Mouse (Mus musculus) olfactory bulb, adult 2 months (tissue): ENCODE measurements around the gene Tom1. TPM values are rescaled to one million over a fixed set of nuclear protein-coding genes. Genes with fewer than 3 reads are reported as not detected.

ENCODE experiments used
- H3K27ac ChIP-seq: fragments of 200-500 bp; 2 replicates; pipeline ENCODE4 v1.5.1; 2012; ENCODE audit warnings: low read depth, low read length; ENCODE audit not compliant: insufficient read depth
- H3K4me1 ChIP-seq: fragments of 200-500 bp; 2 replicates; pipeline ENCODE4 v1.6.1; 2012; ENCODE audit warnings: low read length; ENCODE audit not compliant: control insufficient read depth, insufficient read depth
- H3K4me3 ChIP-seq: fragments of 200-500 bp; 2 replicates; pipeline ENCODE4 v1.5.1; 2012; ENCODE audit warnings: mild to moderate bottlenecking, low read depth, low read length, moderate library complexity; ENCODE audit not compliant: insufficient read depth
- CTCF ChIP-seq: fragments of 200-500 bp; IDR thresholded peaks from 2 replicates; pipeline ENCODE4 v1.5.1; 2012; ENCODE audit warnings: low read depth, mild to moderate bottlenecking, low read length, moderate library complexity; ENCODE audit not compliant: insufficient read depth
- POLR2A ChIP-seq: fragments of 200-500 bp; IDR thresholded peaks from 2 replicates; pipeline ENCODE4 v1.6.1; 2012; ENCODE audit warnings: mild to moderate bottlenecking, low read depth, low read length, moderate library complexity; ENCODE audit not compliant: insufficient read depth
- WGBS: fragments of 180-500 bp; shearing (Covaris S2); methylation state at CpG from one replicate; pipeline ENCODE4 v1.1.7; 2018; 5-methylcytosine and 5-hydroxymethylcytosine counted together
- polyA plus RNA-seq: library from polyadenylated mRNA; stranded (reverse); fragments of >200 nt; gene quantifications from 2 replicates; pipeline ENCODE4 v1.2.4, GENCODE M21; 2012; ENCODE audit warnings: low replicate concordance; ENCODE audit not compliant: missing spikeins, insufficient read depth, insufficient read length

Gene Tom1
- polyA plus RNA-seq, 1 experiment = 280 TPM

DNA sequence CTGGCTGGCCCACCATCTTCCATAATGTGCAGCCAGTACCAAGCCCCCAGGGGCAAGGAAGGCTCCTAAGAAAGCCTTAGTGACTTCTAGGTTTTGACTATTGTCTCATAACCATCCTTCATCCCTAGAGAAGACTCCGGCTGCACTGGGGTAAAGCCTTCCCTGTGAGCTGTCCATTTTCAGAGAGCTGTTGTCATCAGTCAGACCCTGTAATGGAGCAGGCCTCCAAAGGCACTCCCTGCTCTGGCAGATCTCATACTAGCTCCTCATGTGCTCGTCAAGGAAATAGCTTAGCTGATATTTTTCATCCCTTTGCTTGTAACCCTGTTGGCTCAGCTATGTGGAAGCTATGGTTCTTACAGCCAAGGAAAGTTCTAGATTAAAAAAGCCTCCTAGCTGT, 27.3 kb downstream of the Tom1 start:
- TF ChIP-seq POLR2A = no peak

DNA sequence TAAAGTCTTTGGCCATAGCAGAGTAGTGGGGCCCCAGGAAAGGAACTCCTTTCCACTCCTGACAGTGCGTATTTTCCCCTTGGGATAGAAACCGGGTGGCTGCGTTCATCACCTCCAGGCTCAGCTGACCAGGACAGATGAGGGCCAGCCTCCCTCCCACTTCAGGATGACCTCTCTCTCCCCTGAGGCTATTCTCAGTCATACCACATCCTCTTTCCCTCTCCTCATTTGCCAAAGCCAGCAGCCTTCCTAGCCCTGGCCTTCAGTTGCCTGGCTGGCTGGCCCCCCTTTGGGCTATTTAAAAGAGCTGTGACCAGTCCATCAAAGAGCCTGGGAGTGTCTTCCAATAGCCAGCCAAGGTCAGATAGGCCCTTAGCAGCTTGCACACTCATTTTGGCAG, 29.8 kb downstream of the Tom1 start:
- WGBS = 87% methylated on average over 3 of the region's 3 CpGs
- Histone ChIP-seq H3K4me3 (no peak overlapping the region), H3K27ac (no peak overlapping the region), H3K4me1 (no peaks in the 10 kb centered on the region)
- TF ChIP-seq CTCF (no peak), POLR2A (no peak)

More for the DNA sequence above, 27.3 kb downstream of the Tom1 start:
- Histone ChIP-seq H3K4me3 (no peak overlapping the region), H3K27ac (no peak overlapping the region), H3K4me1 (no peaks in the 10 kb centered on the region)
- 79% methylated on average over 2 of the region's 2 CpGs for WGBS

DNA sequence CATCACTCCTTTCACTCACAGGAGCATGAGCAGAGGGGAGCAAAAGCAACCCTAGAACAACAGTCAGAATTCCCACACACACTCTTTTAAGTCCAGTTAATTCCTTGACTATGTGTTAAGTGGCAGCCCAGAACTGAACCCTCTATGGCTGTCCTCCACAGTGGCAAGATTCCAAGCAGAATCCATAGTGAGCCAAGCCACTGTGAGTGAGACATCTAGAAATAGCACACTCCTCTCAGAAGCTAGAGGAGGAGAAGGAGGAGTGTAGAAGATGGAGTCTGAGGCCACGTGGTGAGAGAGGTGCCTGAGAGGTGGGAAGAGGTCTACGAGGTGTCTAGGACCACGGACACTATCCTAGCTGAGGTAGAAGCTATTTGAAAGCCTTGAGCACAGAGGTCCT, 31.3 kb downstream of the Tom1 start:
- Histone ChIP-seq H3K27ac (no peak overlapping the region), H3K4me1 (no peaks in the 10 kb centered on the region), H3K4me3 (no peak overlapping the region)
- 86% methylated on average over 3 of the region's 3 CpGs for WGBS
- TF ChIP-seq CTCF (no peak), POLR2A (no peak)

DNA sequence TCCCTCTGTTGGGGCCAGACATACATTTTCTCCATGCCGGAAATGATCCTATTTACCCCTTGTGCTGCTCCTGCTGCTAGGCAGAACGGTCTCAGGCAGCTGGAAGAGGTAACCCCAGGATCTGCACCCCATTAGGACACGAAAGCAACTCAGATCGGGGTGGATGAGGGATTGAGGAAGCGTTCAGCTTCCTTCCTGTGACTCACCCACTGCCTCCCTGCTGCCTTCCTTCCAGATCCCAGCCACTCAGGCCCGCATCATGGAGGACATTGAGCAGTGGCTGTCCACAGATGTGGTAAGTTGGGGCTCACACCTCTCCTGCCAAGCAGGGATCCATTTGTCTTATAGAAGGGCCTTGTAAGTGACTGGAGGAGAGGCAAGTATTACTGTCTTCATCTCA, 33.8 kb downstream of the Tom1 start:
- 91% methylated on average over 6 of the region's 6 CpGs for WGBS
- H3K27ac ChIP-seq = no peak overlapping the region
- H3K4me1 ChIP-seq = no peaks in the 10 kb centered on the region
- no peak overlapping the region for H3K4me3 ChIP-seq
- no peak for TF ChIP-seq CTCF
- TF ChIP-seq POLR2A = no peak

DNA sequence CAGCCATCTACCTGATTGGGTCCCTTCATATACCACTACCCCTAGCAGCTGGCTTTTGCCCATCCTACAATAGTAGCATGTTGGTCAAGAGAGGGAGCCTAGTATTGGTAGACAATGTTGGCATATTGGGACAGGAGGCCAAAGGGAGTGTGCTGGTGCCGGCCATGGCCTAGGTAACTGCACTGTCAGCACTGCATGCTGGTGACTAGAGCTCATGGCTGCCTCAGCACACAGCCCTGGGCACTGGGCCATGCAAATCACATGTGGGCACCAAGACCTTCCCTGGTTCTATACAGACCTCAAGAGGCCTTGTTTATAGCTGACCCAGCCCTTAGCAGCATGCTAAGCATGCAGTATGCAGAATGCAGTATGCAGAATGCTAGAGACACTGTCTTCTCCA, 36.8 kb downstream of the Tom1 start:
- 86% methylated on average over 1 of the region's 1 CpGs for WGBS
- Histone ChIP-seq H3K4me1 (no peaks in the 10 kb centered on the region), H3K4me3 (no peak overlapping the region), H3K27ac (no peak overlapping the region)
- TF ChIP-seq POLR2A (no peak), CTCF (no peak)

DNA sequence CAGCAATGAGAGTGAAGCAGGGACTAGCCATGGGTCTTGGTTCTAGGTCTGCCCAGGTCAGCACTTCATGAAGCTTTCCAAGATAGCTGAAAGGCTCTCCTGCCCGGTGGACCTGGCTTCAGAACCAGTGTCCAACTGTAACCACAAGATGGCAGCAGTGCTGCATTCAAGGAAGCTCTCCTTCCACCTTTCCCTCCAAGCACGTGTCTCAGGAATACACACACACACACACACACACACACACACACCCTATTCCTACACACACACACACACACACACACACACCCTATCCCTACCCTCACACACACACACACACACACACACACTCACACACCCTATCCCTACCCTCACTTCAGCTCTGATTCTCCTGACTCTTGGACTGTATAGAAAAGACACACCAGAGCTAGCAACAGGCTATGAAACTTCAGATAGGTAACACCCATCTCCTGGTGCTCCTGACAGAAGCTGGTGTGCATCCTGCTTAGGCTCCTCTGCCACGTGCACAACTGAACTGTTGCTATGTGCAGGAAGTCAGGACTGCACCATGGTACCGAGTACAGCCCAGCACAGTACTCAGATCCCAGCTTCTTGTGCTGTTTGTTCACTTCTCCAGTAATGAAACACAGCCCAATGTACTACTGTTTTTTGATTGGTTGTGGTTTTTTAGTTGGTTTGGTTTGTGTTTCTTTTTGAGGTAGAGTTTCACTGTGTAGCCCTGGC, 38.3 kb downstream of the Tom1 start:
- TF ChIP-seq POLR2A (no peak), CTCF (peak; percentile 72)
- no peak overlapping the region for H3K27ac ChIP-seq
- no peaks in the 10 kb centered on the region for H3K4me1 ChIP-seq
- WGBS = 25% methylated on average over 4 of the region's 4 CpGs
- H3K4me3 ChIP-seq = no peak overlapping the region

DNA sequence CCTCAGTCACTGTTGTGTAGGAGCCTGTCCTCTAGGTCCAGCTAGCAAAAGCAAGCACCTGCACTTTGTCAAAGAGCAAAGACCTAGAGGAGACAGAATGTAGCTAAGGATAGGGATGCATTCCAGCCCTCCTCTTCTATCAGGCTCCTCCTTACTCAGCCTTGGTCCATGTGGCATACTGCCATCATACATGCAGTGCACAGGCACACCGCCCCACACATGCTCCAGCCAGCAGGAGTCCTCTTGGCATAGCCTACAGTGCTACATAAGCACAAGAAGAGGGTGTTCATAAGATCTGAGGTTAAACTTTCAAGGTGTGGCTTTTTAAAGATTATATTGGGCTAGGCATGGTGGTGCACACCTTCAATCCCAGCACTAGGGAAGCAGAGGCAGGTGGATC, 41.4 kb downstream of the Tom1 start:
- H3K4me3 ChIP-seq = no peak overlapping the region
- 84% methylated on average over 1 of the region's 1 CpGs for WGBS
- no peaks in the 10 kb centered on the region for H3K4me1 ChIP-seq
- no peak for TF ChIP-seq POLR2A
- no peak for TF ChIP-seq CTCF
- H3K27ac ChIP-seq = no peak overlapping the region

DNA sequence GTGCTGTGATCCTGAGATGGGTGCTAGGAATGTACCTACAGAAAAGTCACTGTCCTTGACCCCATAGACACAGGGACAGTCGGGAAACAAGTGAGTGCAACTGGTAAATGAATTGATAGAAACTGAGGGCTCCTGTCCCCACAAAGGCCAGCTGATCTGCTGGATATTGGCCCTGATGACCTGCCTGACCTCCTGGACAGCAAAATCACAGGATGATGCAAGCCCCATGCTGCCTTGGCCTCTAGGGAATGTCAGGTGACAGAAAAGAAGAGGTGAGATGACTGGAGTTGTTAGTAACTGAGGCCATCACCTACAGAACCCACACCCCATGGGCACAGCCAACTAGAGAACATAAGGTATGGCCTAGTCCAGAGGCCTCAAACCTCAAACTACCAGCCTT, 44.7 kb downstream of the Tom1 start:
- no peak for TF ChIP-seq CTCF
- TF ChIP-seq POLR2A = no peak
- Histone ChIP-seq H3K4me1 (no peaks in the 10 kb centered on the region), H3K27ac (no peak overlapping the region), H3K4me3 (no peak overlapping the region)
- WGBS = 83% methylated on average over 1 of the region's 1 CpGs

DNA sequence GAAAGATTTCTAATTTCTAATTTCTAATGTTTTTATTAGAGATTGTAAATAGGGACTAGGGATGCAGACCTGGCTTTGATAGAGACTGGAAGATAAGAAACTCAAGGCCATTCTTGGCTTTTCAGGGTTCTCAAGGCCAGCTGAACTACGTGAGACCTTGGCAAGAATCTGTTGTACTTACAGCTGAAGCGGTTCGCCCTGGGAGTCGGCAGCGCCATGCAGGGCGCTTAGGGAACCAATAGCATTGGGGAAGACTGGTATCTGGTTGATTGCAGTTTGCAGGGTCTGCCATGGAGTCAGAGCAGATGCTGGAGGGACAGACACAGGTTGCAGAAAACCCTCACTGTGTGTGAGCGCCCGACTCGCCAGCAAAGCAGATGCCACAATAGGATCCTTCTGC, 45.3 kb downstream of the Tom1 start:
- H3K4me3 ChIP-seq = no peak overlapping the region
- no peak for TF ChIP-seq CTCF
- WGBS = 97% methylated on average over 9 of the region's 9 CpGs
- peaks cover 3% of the 10 kb centered on the region; the same call in 1 of the 2 replicates for H3K4me1 ChIP-seq
- H3K27ac ChIP-seq = no peak overlapping the region

DNA sequence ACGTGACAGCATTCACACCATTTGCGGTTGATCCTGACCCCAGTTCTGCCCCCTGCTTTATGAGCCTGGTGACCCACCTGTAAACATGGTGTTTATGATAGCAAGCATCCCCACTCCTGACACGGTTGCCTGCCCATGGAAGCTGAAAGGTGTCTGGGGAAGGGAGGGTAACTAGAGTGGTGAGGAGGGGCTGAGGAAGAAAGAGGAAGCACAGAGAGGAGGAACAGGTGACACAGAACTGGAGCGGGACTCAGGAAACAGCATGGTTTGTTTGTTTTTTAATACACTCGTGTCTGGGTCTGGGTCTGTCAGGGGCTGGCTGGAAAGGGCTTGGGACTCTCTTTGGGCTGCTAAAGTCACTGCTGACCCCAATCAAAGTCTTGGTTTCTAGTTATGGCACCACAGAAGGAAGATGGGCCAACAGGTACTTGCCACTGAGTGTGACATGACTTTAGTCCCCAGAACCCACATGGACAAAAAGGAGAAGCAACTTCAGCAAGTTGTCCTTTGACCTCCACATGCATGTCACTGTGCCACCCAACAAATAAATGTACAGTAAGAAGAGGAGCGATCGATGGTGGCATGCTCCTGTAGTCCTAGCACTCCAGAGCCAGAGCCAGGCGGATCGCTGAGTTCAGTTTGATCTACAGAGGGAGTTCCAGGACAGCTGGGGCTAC, 48.0 kb downstream of the Tom1 start:
- 81% methylated on average over 9 of the region's 9 CpGs for WGBS
- Histone ChIP-seq H3K4me3 (no peak overlapping the region), H3K27ac (no peak overlapping the region), H3K4me1 (peaks cover 4% of the 10 kb centered on the region; the same call in 1 of the 2 replicates)
- TF ChIP-seq POLR2A = no peak
- no peak for TF ChIP-seq CTCF
